Mouse (Mus musculus): ENCODE data around the gene Sapcd1.
A peak's percentile ranks its signal among the peaks of the same experiment; 100 is the strongest.
"Not testable (repeated sequence)": the region's sequence is repeated elsewhere in the genome, so short reads cannot be mapped to it uniquely, and the experiment has no call there.

Sapcd1 gene

GRCm38 (mm10) chr17:35052271-35052798, 24.5 kb upstream of the Sapcd1 start:
- DNase-seq (ENCODE audit: low spot score in 2 of 2): no peak

DNA sequence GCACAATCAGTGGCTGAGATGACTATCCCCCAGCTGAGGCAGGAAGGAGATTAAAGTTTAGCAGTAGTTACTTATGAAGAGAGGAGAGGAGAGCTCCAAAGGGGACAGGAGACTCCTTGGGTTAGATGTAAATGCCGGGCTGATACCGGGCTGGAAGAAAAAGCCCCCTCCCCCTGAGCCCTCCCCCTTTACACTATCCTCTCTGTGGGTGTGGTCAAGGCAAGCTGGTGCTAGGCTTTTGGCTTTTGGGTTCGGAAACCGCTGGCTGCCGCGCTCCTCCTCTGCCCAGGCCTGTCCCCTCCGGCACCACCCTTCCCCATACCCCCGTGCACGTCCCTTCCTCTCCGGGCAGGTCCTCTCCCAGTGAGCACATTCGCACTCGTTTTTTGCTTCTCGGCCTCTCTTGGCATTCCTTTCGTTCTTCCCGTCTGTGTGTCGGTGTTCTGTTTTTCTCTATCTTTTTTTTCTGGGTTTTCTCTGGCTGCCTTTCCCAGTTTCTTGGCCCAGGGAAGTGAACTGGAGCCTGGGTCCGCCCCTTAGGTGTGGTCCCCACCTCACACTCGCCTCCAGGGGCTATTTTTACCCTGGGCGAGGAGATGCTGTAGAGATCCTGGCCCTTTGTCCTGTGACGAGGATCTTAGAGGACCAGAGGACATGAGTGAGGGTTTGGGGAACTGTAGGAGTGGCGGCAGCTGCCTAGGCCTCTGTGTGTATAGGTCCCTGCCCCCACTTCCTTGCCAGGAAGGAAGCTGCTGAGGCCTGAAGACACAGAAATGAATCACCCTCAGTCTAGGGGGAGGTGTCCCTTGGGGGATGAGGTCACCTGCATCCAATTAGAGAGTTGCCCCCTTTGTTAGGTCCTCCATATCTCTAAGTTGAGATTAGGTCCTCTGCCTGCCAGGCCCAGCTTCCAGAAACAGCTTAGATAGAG, 23.6 kb upstream of the Sapcd1 start:
- DNase-seq (ENCODE audit: low spot score in 2 of 2): peak; percentile 51 to 65

- peak; percentile 65 to 66 for DNase-seq (ENCODE audit: low spot score in 2 of 2)
Measured at GRCm38 (mm10) chr17:35050126-35050750, 22.4 kb upstream of the Sapcd1 start.

DNA sequence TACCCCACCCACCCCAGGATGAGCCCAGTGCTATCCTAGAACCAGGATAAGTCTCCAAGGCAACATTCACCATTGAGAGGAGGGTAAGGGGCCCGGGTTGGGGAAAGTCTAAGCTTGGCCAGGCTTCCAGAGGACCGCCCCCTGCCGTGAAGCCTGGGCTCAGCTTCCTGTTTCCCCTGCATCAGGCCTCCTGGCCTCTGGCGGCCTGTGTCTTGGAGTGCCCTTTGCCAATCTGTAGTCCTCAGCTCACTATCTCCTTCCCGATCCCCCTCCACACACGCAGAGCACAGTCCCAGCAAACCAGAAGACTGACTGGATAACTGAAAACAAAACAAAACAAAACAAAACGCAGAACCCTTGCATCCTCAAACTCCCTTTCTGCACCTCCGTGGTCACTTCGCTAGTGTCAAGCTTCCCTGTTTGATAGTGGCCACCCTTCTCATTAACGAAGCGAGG, 21.8 kb upstream of the Sapcd1 start, which contains the start of gene Clic1:
TSS of gene Clic1 (plus strand) at position 406 of the 456 bp plus-strand sequence.
- peak in 1 of 2 experiments; percentile 38 for DNase-seq (ENCODE audit: low spot score in 2 of 2)

DNA sequence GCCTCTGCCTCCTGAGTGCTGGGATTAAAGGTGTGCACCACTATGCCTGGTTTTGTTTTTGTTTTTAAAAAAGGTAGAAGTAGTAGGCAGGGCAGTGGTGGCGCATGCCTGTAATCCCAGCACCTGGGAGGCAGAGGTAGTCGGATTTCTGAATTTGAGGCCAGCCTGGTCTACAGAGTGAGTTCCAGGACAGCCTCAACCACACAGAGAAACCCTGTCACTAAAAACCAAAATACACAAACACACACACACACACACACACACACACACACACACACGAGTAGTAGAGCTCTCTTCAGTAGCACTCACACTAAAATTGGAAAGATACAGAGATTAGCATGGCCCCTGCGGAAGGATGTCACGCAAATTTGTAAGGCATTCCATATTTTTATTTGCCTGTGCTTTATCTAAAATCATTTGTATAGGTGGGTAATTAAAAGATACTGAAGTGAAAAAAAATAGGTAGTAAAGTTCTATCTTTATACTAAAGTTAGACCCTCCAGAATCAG, 21.2 kb upstream of the Sapcd1 start:
- DNase-seq (ENCODE audit: low spot score in 2 of 2): no peak

DNA sequence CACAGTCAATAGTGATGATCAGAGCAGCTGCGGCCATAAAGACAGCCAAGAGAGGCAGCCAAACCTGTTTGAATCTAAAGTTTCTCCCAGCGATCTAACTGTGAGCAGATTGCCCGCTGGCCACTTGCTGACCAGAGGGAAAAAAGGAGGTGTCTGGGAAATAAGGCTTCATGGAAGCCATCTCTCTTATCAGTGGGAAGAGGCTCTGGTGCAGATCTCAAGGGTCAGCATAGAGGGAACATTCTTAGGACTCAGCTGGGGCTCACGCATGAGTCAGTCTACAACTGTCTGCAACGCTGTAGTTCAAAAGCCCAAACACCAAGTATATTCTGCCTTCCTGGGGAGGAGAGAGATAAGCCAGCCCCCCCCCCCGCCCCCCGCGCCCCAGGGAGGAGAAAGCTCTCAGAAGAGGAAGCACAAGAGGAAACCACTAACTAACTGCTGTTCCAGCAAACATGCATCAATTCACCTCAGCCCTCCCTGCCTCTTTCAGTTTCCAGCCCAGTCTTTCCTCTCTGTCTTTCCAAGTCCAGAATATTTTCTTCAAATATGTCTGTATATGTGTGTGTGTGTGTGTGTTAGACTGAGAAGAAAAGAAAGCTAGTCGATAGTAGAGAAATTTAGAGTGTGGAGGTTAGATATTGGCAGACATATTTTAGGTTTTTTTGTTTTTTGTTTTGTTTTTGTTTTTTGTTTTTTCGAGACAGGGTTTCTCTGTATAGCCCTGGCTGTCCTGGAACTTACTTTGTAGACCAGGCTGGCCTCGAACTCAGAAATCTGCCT, 20.5 kb upstream of the Sapcd1 start:
- no peak for DNase-seq (ENCODE audit: low spot score in 2 of 2)

GRCm38 (mm10) chr17:35047688-35048087, 19.9 kb upstream of the Sapcd1 start:
- DNase-seq (ENCODE audit: low spot score in 2 of 2): no peak

- DNase-seq (ENCODE audit: low spot score in 2 of 2): peak; percentile 92 to 95
Measured at GRCm38 (mm10) chr17:35046681-35047455, 19.1 kb upstream of the Sapcd1 start, which contains the start of gene Msh5. TSS of gene Msh5 (minus strand) at chr17:35046745.

- DNase-seq (ENCODE audit: low spot score in 2 of 2): no peak
Measured at GRCm38 (mm10) chr17:35045807-35046680, 18.2 kb upstream of the Sapcd1 start.

GRCm38 (mm10) chr17:35044904-35045806, 17.3 kb upstream of the Sapcd1 start:
- DNase-seq (ENCODE audit: low spot score in 2 of 2): no peak

DNA sequence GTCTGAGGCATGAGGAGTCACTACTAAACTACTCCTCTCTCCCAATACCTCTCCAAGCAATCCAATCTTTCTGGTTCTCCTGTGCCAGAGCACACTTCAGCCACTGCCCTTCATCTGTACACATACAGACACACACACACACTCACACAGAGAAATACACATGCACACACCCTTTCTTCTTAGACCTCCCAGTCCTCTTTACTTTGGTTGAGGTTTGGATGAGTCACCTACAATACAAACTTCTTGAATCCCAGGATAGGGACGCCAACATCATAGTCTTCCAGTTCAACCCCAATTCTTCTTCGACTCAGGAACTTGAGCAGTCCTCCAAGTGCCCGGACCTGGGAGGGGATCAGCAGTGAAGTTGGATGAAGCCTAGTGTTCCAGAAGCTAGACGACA, 16.0 kb upstream of the Sapcd1 start:
- no peak for DNase-seq (ENCODE audit: low spot score in 2 of 2)

- no peak for DNase-seq (ENCODE audit: low spot score in 2 of 2)
Measured at GRCm38 (mm10) chr17:35039121-35039873, 11.5 kb upstream of the Sapcd1 start.

- no peak for DNase-seq (ENCODE audit: low spot score in 2 of 2)
Measured at GRCm38 (mm10) chr17:35034896-35035295, 7.1 kb upstream of the Sapcd1 start.

DNA sequence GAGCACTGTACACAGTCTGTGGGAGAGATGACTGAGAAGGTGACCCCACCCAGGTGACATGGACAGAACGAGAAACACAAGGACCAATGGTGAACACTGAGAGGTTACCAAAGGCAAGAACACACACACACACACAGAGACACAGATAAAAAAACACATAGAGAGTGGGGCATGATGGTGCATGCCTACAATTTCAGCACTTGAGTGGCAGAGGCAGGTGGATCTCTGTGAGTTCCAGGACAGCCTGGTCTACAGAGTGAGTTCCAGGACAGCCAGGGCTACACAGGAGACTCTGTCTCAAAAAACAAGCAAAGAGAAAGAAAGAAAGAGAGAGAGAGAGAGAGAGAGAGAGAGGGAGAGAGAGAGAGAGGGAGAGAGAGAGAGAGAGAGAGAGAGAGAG, 5.9 kb upstream of the Sapcd1 start:
- DNase-seq (ENCODE audit: low spot score in 2 of 2): not testable (repeated sequence)

- DNase-seq (ENCODE audit: low spot score in 2 of 2): no peak
Measured at GRCm38 (mm10) chr17:35032323-35032870, 4.6 kb upstream of the Sapcd1 start.

- no peak for DNase-seq (ENCODE audit: low spot score in 2 of 2)
Measured at GRCm38 (mm10) chr17:35031880-35032279, 4.1 kb upstream of the Sapcd1 start.

GRCm38 (mm10) chr17:35031272-35031671, 3.5 kb upstream of the Sapcd1 start:
- DNase-seq (ENCODE audit: low spot score in 2 of 2): no peak

All from spleen, postnatal 14 days (tissue).